Mouse (Mus musculus) adrenal gland, postnatal 14 days (tissue): Measurements from ENCODE around the gene Olfr1099. TPM values are rescaled to one million over a fixed set of nuclear protein-coding genes. Genes with fewer than 3 reads are reported as not detected.

Source experiments
- DNase-seq: peaks from one replicate; pipeline ENCODE4 v3.0.0; 2021; ENCODE audit warnings: mixed read lengths
- long read RNA-seq, 2 experiments: library from polyadenylated mRNA; stranded (forward); transcript quantifications; one replicate each; pipeline ENCODE4 v2.0.0; 2021
- total RNA-seq: library from RNA; stranded (reverse); gene quantifications from 2 replicates; pipeline ENCODE4 v1.2.3, GENCODE M21; 2021

Gene Olfr1099
- total RNA-seq = not detected in 2 replicates
- long read RNA-seq, experiment 1 = 0 reads
- long read RNA-seq, experiment 2 = 0 reads

- no peak for DNase-seq
Observed at GRCm38 (mm10) chr2:86960593-86960992, at the start of gene Olfr1099. Gene Olfr1099, minus strand, starts transcription at chr2:86960693.

- no peak for DNase-seq
Observed at GRCm38 (mm10) chr2:86998098-86998497, 37.6 kb upstream of the Olfr1099 start, which contains the start of gene Olfr1102. Gene Olfr1102, plus strand, starts transcription at chr2:86998398.

- no peak for DNase-seq
Observed at GRCm38 (mm10) chr2:86991121-86991520, 30.6 kb upstream of the Olfr1099 start, which contains the start of gene Olfr1101. Gene Olfr1101, minus strand, starts transcription at chr2:86991221.

DNA sequence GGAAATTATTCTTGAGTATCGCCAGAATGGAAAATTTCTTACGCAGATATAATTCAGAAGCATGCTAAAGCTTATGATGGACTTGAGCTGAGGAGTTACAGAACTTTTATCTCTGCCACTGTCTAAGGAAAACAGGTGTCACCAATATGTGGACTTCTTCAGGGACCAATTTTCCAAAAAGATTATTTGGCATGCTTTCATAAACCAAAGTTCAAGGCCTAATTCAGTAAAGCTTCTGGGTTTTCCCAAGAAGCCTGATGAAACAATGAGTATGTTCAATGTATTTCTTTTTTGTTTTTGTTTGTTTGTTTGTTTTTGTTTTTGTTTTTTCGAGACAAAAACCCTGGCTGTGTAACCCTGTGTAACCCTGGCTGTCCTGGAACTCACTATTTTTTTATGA is 19.4 kb upstream of the Olfr1099 start, which contains the start of gene Olfr1100:
Olfr1100 (minus strand) TSS at position 101 of the 400 bp plus-strand sequence.
- no peak for DNase-seq

DNA sequence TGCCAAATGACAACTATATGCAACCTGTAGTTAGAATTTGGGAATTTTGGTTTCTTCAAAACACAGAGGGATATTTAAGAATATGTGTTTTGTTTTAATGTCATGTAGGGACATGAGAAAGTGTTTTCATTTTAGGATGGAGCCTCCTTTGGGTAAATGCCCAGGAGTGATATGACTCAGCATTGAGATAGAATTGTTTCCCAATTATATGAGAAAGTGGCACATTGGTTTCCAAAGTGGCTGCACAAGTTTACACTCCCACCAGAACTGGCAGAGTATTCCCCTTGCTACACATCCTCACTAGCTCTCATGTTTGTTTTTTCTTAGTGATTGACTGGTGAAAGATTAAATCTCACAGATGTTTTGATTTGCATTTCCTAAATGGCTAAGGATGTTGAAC is 33.9 kb downstream of the Olfr1099 start:
- no peak for DNase-seq

- DNase-seq = no peak
Observed at GRCm38 (mm10) chr2:86924445-86924844, 36.0 kb downstream of the Olfr1099 start, which contains the start of gene Olfr1098. Gene Olfr1098, minus strand, starts transcription at chr2:86924545.

DNA sequence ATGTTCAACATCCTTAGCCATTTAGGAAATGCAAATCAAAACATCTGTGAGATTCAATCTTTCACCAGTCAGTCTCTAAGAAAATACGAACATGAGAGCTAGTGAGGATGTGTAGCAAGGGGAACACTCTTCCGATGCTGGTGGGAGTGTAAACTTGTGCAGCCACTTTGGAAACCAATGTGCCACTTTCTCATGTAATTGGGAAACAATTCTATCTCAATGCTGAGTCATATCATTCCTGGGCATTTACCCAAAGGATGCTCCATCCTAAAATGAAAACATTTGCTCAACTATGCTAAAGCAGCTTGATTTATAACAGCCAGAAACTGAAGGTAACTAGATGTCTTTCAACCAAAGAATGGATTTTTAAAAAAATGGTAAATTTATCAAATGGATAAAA is 54.8 kb downstream of the Olfr1099 start:
- no peak for DNase-seq

Other genes starting within 250 kb of the Olfr1099 start
- gene Olfr1089, start 227.0 kb downstream of the Olfr1099 start, total RNA-seq = not detected in 2 replicates
- not detected in 2 replicates for gene Olfr1090, start 201.7 kb downstream of the Olfr1099 start, total RNA-seq
- not detected in 2 replicates for gene Olfr1093, start 178.2 kb downstream of the Olfr1099 start, total RNA-seq
- not detected in 2 replicates for gene Olfr141, start 150.7 kb downstream of the Olfr1099 start, total RNA-seq
- not detected in 2 replicates for gene Olfr1094, start 136.0 kb downstream of the Olfr1099 start, total RNA-seq
- gene Olfr1095, start 109.0 kb downstream of the Olfr1099 start, total RNA-seq = not detected in 2 replicates
- gene Gm13723, start 85.9 kb downstream of the Olfr1099 start, total RNA-seq = not detected in 2 replicates
- gene Olfr1097, start 68.5 kb downstream of the Olfr1099 start, total RNA-seq = not detected in 2 replicates
- gene Olfr1098, start 36.1 kb downstream of the Olfr1099 start, total RNA-seq = not detected in 2 replicates
- gene Olfr1100, start 19.3 kb upstream of the Olfr1099 start, total RNA-seq = not detected in 2 replicates
- not detected in 2 replicates for gene Olfr1101, start 30.5 kb upstream of the Olfr1099 start, total RNA-seq
- not detected in 2 replicates for gene Olfr1102, start 37.7 kb upstream of the Olfr1099 start, total RNA-seq
- not detected in 2 replicates for gene Olfr1104, start 66.4 kb upstream of the Olfr1099 start, total RNA-seq
- gene Olfr1105, start 75.8 kb upstream of the Olfr1099 start, total RNA-seq = not detected in 2 replicates
- not detected in 2 replicates for gene Olfr1106, start 91.6 kb upstream of the Olfr1099 start, total RNA-seq
- gene Olfr1107, start 115.1 kb upstream of the Olfr1099 start, total RNA-seq = not detected in 2 replicates
- gene Olfr1109, start 135.3 kb upstream of the Olfr1099 start, total RNA-seq = not detected in 2 replicates
- not detected in 2 replicates for gene Olfr259, start 153.9 kb upstream of the Olfr1099 start, total RNA-seq
- gene Olfr1110, start 179.6 kb upstream of the Olfr1099 start, total RNA-seq = not detected in 2 replicates
- gene Olfr1111, start 191.9 kb upstream of the Olfr1099 start, total RNA-seq = not detected in 2 replicates
- gene Olfr1112, start 227.1 kb upstream of the Olfr1099 start, total RNA-seq = not detected in 2 replicates
- not detected in 2 replicates for gene Olfr1113, start 248.3 kb upstream of the Olfr1099 start, total RNA-seq